Mouse (Mus musculus): ENCODE data around the gene Pigv.

Pigv gene

DNA sequence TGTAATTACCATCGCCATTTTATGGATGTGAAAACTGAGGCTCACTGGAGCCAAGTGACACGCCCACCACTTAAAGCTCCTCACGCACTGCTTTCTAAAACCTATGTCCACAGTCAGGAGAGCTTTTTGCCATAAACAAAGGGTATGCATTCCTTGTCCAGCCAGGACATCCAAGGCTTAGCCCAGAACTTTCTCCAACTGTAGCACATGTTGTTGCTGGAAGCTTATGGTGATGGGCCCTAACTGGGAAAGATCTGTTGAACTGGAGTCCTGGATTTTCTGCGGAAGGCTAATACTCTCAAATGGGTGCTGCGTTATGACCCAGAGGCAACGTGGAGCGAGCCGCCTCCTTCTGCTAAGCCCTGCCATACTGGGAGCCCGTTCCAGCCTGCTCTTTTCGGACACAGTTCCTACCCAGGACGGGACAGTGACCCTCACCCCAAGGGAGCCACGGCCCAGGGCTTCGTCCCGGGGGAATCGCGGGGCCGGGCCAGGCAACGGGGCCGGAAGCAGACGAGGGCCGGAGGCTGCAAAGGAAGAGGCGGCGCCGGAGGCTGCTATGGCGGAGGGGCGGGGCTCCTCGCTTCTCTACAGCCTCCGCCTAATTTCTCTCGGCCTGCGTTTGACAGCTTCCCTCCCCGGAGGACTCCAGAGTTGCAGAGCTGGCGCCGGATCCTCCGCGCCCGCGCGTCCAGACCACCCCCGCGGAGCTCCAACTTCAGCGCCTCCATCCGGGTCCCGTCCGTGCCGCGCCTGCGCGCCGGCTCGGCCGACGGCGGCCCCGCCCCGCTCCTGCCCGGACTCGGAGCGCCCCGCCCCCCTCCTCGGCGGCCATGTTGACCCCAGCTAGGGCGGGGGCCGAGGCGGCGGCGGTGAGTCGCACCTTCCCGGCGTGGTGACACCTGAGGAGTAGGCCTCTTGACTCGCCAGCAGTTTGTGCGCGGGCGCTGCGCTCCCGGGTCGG is at the start of gene Pigv:
Gene Pigv (minus strand): TSS at position 767 of the 964 bp plus-strand sequence.
- DNase-seq (ENCODE audit: low spot score) = peak; percentile 88

- DNase-seq (ENCODE audit: low spot score) = no peak
These were observed 47.3 kb upstream of the Pigv start for GRCm38 (mm10) chr4:133719791-133720190.

DNA sequence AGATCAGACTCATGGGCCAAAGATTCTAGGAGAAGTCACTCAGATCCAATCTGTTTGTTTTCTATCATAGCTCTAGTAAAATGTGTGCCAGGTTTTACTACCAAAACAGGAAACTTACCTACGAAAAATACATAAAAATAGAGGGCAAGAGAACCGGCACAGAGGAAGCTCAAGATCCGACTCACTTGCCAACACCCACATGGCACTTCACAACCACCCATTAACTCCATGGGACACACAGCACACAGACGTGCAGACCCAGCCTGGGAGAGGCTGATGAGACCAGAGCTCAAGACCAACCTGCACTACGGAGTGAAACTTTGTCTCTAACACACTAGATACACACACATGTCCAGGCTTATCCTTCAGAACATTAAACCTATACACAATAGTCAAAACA is 40.3 kb upstream of the Pigv start:
- DNase-seq (ENCODE audit: low spot score) = no peak

DNA sequence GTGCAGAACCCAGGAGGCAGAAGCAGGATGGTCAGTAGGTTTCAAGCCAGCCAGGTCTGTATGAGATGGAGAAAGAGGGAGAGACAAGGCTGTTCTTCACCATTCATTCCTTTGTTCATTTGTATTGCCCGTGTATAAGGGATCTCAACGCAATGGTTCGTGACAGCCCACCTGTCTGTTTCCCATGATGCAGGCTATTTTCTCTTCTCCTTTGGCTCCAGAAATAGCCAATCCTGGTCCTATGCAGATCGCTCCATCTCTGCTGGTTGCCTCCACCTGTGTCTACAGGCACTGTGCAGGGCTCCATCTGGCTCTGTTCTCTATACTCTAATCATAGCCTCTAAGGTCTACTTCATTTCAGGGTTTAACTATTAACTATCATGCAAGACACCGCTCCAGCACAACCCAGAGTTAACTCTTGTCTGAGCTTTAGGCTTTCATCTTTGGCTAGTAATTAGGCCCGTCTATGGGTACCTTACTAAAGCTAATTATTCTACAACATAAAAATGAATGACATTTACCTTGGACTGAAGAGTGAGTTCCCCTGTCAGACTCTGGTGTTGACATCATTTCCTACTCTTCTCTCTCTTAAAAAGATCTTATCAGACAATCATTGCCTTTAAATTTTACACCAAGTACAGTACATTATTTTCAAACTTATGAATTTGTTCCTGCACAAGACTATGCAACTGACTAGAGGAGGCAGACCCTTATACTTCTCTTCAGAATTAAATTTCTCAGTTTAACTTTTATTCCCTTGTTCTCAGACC is 39.0 kb upstream of the Pigv start:
- no peak for DNase-seq (ENCODE audit: low spot score)

DNA sequence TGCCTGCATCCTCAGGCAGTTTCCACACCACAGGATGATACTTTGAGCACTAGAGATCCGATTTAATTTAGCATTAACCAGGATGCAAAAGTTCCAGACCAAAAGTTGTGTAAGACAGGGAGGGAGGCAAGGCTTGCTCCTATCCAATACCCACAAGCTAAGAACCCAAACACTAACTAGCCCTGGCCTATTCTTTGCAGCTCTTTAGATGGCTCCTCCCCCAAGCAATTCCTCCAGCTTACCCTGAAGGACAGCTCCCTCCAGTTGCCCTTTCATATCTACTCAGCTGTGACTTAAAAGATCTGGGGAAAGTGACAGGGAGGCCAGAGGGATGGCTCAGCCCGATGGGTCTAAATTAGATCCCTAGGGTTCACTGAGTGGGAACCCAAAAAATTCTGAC is 36.9 kb upstream of the Pigv start:
- DNase-seq (ENCODE audit: low spot score) = no peak

DNA sequence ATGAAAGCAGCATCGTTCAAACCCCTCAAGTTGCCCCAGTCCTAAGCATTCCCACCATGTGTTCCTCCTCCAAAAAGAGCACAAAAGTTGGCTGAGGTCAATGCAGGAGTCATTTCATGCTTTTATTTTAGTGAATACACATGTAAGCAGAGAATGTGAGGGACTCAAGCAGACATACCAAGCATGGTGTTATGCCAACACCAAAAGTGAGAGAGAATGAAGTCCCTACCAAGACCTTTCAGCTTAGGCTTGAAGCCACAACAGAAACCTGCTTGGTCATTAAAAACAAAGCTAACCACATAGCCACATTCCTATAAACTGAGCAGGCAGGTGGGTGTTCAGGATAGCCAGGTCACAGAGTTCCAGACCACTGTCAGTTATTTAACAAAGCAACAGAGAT is 35.0 kb upstream of the Pigv start:
- DNase-seq (ENCODE audit: low spot score) = no peak

- peak; percentile 37 for DNase-seq (ENCODE audit: low spot score)
These were observed 34.5 kb upstream of the Pigv start for GRCm38 (mm10) chr4:133706956-133707355.

- no peak for DNase-seq (ENCODE audit: low spot score)
These were observed 32.6 kb upstream of the Pigv start for GRCm38 (mm10) chr4:133705062-133705461.

GRCm38 (mm10) chr4:133700905-133701368 is 28.5 kb upstream of the Pigv start:
- DNase-seq (ENCODE audit: low spot score) = peak; percentile 37

- DNase-seq (ENCODE audit: low spot score) = no peak
These were observed 22.9 kb upstream of the Pigv start for GRCm38 (mm10) chr4:133695363-133695762.

DNA sequence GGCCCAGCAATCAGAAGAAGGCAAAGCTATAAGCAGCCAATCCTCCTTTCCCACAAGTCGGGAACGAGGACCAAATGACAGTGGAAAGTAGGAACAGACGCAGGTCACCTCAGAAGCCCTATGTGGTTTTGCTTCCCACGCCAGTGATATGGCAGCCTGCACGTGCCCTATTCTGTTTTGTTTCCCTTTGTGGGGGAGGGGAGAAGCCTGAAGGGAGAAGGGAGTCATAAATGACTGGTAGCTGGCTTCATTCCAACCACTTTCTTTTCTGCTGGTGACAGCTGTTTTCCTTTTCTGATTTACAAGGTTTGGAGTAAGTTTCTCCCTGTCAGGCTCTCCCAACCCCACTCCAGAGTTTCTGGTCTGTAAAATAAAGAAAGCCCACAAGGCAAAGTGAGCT is 17.8 kb upstream of the Pigv start:
- DNase-seq (ENCODE audit: low spot score) = no peak

- DNase-seq (ENCODE audit: low spot score) = no peak
These were observed 16.1 kb upstream of the Pigv start for GRCm38 (mm10) chr4:133688417-133689067.

DNA sequence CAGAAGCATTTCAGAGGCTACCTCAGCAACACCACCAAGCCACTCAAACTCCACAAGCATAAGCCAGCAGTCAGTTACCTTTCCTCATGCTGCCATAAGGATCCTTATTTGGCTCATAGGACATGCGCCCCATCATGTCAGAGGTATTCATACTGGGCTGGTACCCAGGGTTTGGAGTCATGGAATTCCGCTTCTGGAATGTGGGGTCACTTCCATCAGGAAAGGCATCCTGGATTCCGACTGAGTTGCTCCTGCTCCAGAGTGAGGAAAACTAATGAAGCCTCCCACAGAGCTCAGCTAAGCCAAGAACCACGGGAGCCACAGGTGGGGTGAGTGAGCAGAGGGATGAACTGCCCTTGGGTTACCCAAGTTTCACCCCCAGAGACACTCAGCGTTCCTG is 14.7 kb upstream of the Pigv start:
- no peak for DNase-seq (ENCODE audit: low spot score)

- no peak for DNase-seq (ENCODE audit: low spot score)
These were observed 14.1 kb upstream of the Pigv start for GRCm38 (mm10) chr4:133686512-133686911.

GRCm38 (mm10) chr4:133680206-133680786 is 7.8 kb upstream of the Pigv start:
- DNase-seq (ENCODE audit: low spot score) = no peak

DNA sequence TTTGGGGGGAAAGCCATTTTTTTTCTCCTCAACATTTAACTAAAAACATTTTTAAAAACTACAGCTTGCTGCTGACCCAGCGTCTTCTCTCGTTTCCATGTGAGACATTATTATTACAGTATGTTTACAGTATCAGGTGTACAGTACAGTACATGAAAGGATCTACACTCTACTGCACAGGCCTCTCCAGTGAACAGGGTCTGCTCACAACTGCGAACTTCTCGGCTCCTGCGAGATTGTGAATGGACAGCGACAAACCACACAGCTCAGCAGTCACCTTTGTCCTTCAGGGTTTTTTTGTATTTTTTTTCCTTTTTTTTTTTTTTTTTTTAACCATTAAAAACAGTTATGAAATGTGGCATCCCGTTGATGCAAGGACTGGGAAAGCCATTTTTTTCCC is 7.2 kb upstream of the Pigv start:
- DNase-seq (ENCODE audit: low spot score) = no peak

DNA sequence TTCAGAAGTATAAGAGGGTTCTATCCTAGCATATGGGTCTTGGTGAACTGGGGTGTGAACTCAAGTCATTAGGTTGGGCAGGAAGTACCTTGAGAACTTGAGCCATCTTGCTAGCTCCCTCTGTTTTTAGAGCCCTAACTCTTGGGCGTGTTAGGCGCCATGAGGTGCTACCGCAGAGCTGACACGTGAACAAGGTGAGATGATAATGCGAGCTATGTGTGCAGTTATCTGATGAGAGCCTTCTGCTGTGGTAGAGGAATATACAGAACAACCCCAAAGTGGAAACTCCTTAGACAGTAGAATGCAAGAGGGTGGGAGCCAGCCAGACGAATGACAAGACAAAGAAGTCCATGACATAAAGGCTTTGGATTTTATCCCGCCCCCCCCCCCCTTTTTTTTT is 4.8 kb upstream of the Pigv start:
- DNase-seq (ENCODE audit: low spot score) = no peak

DNA sequence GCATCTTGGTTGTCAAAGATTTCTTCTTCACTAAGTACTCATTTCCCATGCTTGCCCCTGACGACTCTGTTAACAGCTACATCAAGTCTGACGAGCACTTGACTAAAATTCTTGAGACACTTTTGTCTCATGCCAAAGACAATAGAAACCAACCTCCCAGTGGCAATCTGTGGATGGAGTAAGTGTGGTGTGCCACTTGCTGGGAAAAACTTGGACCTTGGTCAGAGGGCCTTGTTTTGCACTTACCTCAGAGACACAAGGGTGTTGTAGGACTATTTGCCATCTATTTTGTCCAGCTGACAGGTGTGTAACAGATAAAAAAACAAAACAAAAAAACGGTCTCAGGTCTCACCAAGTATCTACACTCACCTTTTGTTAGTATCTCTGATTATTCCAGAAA is 3.7 kb upstream of the Pigv start:
- no peak for DNase-seq (ENCODE audit: low spot score)

DNA sequence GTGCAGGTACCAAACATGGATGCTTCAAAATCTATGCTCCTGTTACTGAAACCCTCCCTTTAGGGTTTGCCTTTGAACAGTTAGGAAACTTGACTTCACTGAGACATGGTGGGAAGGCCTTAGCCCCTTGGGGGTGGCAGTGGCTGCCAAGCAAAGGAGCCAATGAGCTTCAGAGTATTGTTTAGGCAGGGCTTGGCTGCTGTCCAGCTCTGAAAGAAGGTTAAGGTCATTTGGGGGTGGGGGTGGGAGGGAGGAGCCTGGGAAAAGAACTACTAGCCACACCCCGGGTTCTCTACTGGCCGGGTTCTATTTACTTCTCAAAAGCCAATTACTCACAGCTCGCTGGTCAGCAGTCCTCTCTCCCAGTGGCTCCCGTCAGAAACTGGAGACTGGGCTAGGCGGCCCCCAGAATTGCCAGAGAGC is 3.2 kb upstream of the Pigv start:
- DNase-seq (ENCODE audit: low spot score) = no peak

GRCm38 (mm10) chr4:133674331-133674695 is 1.9 kb upstream of the Pigv start:
- no peak for DNase-seq (ENCODE audit: low spot score)

DNA sequence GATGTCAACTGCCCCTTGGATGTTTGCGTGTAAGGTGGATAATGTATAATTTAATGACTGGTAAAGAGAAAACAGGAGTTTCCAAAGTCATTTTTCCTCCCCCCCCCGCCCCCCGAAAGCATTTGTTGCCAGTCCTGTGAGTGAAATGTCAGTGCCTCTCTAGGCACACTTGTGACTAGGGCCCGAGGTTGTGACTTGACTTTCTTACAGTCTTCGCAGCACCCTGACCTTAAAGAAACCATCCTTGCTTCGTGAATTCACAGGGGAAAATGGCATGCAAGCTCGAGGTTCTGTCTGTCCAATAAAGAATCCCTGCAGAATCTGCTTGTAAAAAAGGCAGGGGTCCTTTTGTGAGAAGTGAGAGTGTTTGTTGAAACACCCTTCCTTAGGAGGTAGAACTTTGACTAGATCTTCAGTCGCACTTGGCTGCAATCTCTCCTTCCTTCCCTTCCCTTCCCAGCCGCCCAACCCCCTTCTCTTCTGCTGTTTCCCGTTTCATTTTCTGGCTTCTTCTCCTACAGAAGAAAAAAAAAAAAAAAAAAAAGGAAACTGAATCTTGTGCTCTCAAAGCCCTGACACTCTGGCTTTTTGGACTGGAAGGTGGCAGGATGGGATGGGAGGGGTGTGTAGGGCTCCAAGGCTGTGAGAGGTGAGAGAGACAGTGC is 1.4 kb upstream of the Pigv start:
- DNase-seq (ENCODE audit: low spot score) = no peak

Measured in left cerebral cortex, adult 11 months (tissue).